Mouse (Mus musculus): Measurements from ENCODE around the gene Zbtb16. TPM values are rescaled to one million over a fixed set of nuclear protein-coding genes. Genes with fewer than 3 reads are reported as not detected.

Gene Zbtb16
- total and polyA plus RNA-seq, 3 experiments: 0.04 to 0.72 TPM; not detected in 1

DNA sequence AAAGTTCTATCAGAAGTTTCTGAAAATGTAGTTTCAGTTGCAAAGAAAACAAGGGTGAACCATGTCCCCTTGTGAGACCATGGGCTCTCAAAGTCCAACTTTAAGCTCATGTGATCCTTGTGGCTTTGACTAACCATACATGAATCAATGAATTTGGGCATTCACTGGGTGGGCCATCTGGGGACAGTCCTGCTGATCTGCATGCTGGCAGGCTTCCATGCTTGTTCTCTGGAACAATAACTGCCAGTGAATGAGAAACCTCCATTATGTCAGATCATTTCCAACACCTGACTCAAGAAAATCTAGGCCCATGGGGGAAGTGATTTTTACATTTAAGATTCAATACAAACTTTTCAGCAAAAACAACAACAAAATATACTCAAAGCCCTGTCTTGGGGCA lies 70.1 kb downstream of the Zbtb16 start:
- H3K9ac ChIP-seq (ENCODE audit: control insufficient read depth, low read depth, low read length, poor library complexity, severe bottlenecking): no peak overlapping the region
- no peaks in the 10 kb centered on the region for H3K4me1 ChIP-seq (ENCODE audit: control insufficient read depth in 1 of 2, insufficient read depth in 2 of 2, low read length in 2 of 2)
- H3K36me3 ChIP-seq (ENCODE audit: control insufficient read depth in 1 of 2, insufficient read depth in 2 of 2, low read length in 2 of 2): no peaks in the 10 kb centered on the region
- H3K9me3 ChIP-seq (replicated peaks; ENCODE audit: insufficient read depth, low read length): no peaks in the 10 kb centered on the region
- no peak overlapping the region for H3K27ac ChIP-seq (ENCODE audit: control insufficient read depth, low read depth, low read length)
- H3K4me3 ChIP-seq (ENCODE audit: control insufficient read depth in 1 of 2, insufficient read depth in 1 of 2, low read depth in 2 of 2, low read length in 2 of 2): no peak overlapping the region
- no peak for DNase-seq (ENCODE audit: low read depth, low spot score)
- no peaks in the 10 kb centered on the region for H3K79me2 ChIP-seq (ENCODE audit: control insufficient read depth, insufficient read depth, low read length, poor library complexity)
- TF ChIP-seq TAL1 (IDR thresholded peaks at IDR 0.05; ENCODE audit: low read length): no peak
- no peak for TF ChIP-seq UBTF (IDR thresholded peaks at IDR 0.05; ENCODE audit: borderline replicate concordance, insufficient read depth, low read depth, low read length)
- TF ChIP-seq NRF1 (IDR thresholded peaks at IDR 0.05; ENCODE audit: insufficient read depth, low read depth, low read length, poor library complexity, severe bottlenecking): no peak
- H3K27me3 ChIP-seq (ENCODE audit: control insufficient read depth in 1 of 2, insufficient read depth in 2 of 2, low read length in 2 of 2): no peaks in the 10 kb centered on the region

DNA sequence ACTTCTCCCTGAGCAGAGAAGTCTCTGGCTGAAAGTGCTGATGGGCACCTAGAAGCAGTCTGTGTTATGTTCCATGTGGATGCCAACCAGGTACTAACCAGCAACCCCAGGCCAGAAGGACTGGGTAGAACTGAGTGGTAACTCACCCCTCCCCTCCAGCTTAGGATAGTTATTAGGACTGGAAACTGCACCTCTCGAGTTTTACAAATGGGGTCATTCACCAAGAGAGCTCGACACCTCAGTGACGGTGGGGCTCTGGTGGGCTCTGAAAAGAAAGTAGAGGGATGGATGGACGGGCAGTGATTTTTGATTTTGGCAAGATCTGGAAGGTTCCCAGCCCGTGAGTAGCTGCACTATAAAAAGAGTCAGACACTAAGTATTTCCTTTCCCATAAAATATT lies 71.7 kb downstream of the Zbtb16 start:
- H3K4me1 ChIP-seq (ENCODE audit: control insufficient read depth in 1 of 2, insufficient read depth in 2 of 2, low read length in 2 of 2): no peaks in the 10 kb centered on the region

DNA sequence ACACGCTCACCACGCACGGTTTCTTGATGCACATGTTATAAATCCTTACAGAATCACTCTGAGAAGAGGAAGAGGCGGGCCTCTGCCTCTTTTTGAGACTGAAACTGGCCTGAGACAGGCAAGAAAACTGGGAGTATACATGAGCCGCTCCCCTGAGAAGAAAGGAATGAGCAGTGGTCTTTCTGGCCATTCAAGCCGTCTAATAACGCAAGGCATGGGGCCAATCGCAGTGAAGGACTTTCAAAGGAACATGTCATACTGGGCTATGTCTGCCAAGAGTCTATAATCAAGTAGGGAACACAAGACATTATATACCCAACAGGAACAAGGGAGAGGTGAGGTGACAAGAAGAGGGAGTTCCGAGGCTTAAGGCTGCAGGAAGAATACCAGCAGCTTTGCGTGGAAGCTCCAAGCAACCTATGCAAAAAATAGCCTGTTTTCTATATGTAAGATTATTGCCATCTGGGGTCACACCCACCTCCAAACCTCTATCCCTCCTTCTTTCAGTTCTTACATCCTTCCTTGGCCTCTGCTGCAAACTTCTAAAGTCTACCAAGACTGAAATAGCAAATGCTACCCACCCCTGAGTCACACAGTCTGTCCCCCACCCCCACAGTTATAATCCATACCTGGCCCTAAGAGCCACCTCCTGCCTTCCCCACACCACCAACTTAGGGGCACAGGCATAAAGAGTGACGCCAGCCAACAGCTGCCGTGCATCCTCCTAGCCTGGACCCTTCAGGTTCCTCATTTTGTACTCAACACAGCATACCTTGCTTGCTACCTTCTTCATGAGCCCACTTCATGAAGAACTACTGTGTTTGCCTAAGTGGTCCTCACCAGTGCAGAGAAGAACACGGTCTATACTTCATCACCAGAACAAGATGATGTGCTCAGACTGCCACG lies 74.0 kb downstream of the Zbtb16 start:
- Histone ChIP-seq H3K79me2 (ENCODE audit: control insufficient read depth, insufficient read depth, low read length, poor library complexity) (no peaks in the 10 kb centered on the region), H3K27me3 (ENCODE audit: control insufficient read depth in 1 of 2, insufficient read depth in 2 of 2, low read length in 2 of 2) (no peaks in the 10 kb centered on the region), H3K9me3 (replicated peaks; ENCODE audit: insufficient read depth, low read length) (no peaks in the 10 kb centered on the region), H3K27ac (ENCODE audit: control insufficient read depth, low read depth, low read length) (no peak overlapping the region), H3K36me3 (ENCODE audit: control insufficient read depth in 1 of 2, insufficient read depth in 2 of 2, low read length in 2 of 2) (no peaks in the 10 kb centered on the region), H3K4me1 (ENCODE audit: control insufficient read depth in 1 of 2, insufficient read depth in 2 of 2, low read length in 2 of 2) (no peaks in the 10 kb centered on the region), H3K9ac (ENCODE audit: control insufficient read depth, low read depth, low read length, poor library complexity, severe bottlenecking) (no peak overlapping the region), H3K4me3 (ENCODE audit: control insufficient read depth in 1 of 2, insufficient read depth in 1 of 2, low read depth in 2 of 2, low read length in 2 of 2) (no peak overlapping the region)
- no peak for TF ChIP-seq ZKSCAN1 (IDR thresholded peaks at IDR 0.05; ENCODE audit: low read depth, low read length)
- TF ChIP-seq MAZ (IDR thresholded peaks at IDR 0.05; ENCODE audit: low read depth, low read length): no peak
- TF ChIP-seq POLR2AphosphoS5 (IDR thresholded peaks at IDR 0.05; ENCODE audit: borderline replicate concordance, low read depth, low read length): no peak
- no peak for TF ChIP-seq EP300 (IDR thresholded peaks at IDR 0.05; ENCODE audit: low read depth in 1 of 2, low read length in 2 of 2)
- TF ChIP-seq MYB (IDR thresholded peaks at IDR 0.05; ENCODE audit: low read depth, low read length): no peak
- no peak for TF ChIP-seq MAX (IDR thresholded peaks at IDR 0.05; ENCODE audit: low read length)
- TF ChIP-seq GATA1 (IDR thresholded peaks at IDR 0.05; ENCODE audit: low read depth, low read length): no peak
- TF ChIP-seq GABPA (IDR thresholded peaks at IDR 0.05; ENCODE audit: low read depth, low read length): no peak
- no peak for TF ChIP-seq SMC3 (IDR thresholded peaks at IDR 0.05; ENCODE audit: low read depth, low read length)
- no peak for TF ChIP-seq RCOR1 (IDR thresholded peaks at IDR 0.05; ENCODE audit: low read depth, low read length)
- no peak for TF ChIP-seq USF2 (IDR thresholded peaks at IDR 0.05; ENCODE audit: borderline replicate concordance in 1 of 2, insufficient read depth in 1 of 2, low read depth in 1 of 2, low read length in 2 of 2)
- no peak for TF ChIP-seq NRF1 (IDR thresholded peaks at IDR 0.05; ENCODE audit: insufficient read depth, low read depth, low read length, poor library complexity, severe bottlenecking)
- no peak for DNase-seq (ENCODE audit: low read depth, low spot score)

More for the DNA sequence above, 71.7 kb downstream of the Zbtb16 start:
- Histone ChIP-seq H3K9ac (ENCODE audit: control insufficient read depth, low read depth, low read length, poor library complexity, severe bottlenecking) (no peak overlapping the region), H3K4me3 (ENCODE audit: control insufficient read depth in 1 of 2, insufficient read depth in 1 of 2, low read depth in 2 of 2, low read length in 2 of 2) (no peak overlapping the region), H3K27me3 (ENCODE audit: control insufficient read depth in 1 of 2, insufficient read depth in 2 of 2, low read length in 2 of 2) (no peaks in the 10 kb centered on the region), H3K9me3 (replicated peaks; ENCODE audit: insufficient read depth, low read length) (no peaks in the 10 kb centered on the region), H3K36me3 (ENCODE audit: control insufficient read depth in 1 of 2, insufficient read depth in 2 of 2, low read length in 2 of 2) (no peaks in the 10 kb centered on the region), H3K27ac (ENCODE audit: control insufficient read depth, low read depth, low read length) (no peak overlapping the region), H3K79me2 (ENCODE audit: control insufficient read depth, insufficient read depth, low read length, poor library complexity) (no peaks in the 10 kb centered on the region)
- DNase-seq (ENCODE audit: low read depth, low spot score): no peak
- TF ChIP-seq MYC (IDR thresholded peaks at IDR 0.05; ENCODE audit: low read depth, low read length): no peak
- TF ChIP-seq CHD1 (IDR thresholded peaks at IDR 0.05; ENCODE audit: low read depth, low read length): no peak
- TF ChIP-seq ZNF384 (IDR thresholded peaks at IDR 0.05; ENCODE audit: low read depth, low read length): no peak
- TF ChIP-seq RAD21 (IDR thresholded peaks at IDR 0.05; ENCODE audit: low read depth, low read length): no peak
- no peak for TF ChIP-seq NRF1 (IDR thresholded peaks at IDR 0.05; ENCODE audit: insufficient read depth, low read depth, low read length, poor library complexity, severe bottlenecking)
- TF ChIP-seq EP300 (IDR thresholded peaks at IDR 0.05; ENCODE audit: low read depth in 1 of 2, low read length in 2 of 2): no peak
- TF ChIP-seq USF2 (IDR thresholded peaks at IDR 0.05; ENCODE audit: borderline replicate concordance in 1 of 2, insufficient read depth in 1 of 2, low read depth in 1 of 2, low read length in 2 of 2): no peak
- TF ChIP-seq SIN3A (IDR thresholded peaks at IDR 0.05; ENCODE audit: low read length): no peak
- TF ChIP-seq MAFK (IDR thresholded peaks at IDR 0.05; ENCODE audit: borderline replicate concordance, low read depth, low read length): no peak
- TF ChIP-seq MEF2A (IDR thresholded peaks at IDR 0.05; ENCODE audit: extremely low read depth, insufficient replicate concordance, low read depth, low read length, poor library complexity, severe bottlenecking): no peak
- no peak for TF ChIP-seq TBP (IDR thresholded peaks at IDR 0.05; ENCODE audit: low read depth, low read length)
- no peak for TF ChIP-seq TAL1 (IDR thresholded peaks at IDR 0.05; ENCODE audit: low read length)
- TF ChIP-seq ZKSCAN1 (IDR thresholded peaks at IDR 0.05; ENCODE audit: low read depth, low read length): no peak
- no peak for TF ChIP-seq POLR2AphosphoS2 (IDR thresholded peaks at IDR 0.05; ENCODE audit: low read length)
- no peak for TF ChIP-seq E2F4 (IDR thresholded peaks at IDR 0.05; ENCODE audit: borderline replicate concordance, low read depth, low read length)
- TF ChIP-seq MXI1 (IDR thresholded peaks at IDR 0.05; ENCODE audit: low read depth, low read length): no peak
- TF ChIP-seq SMC3 (IDR thresholded peaks at IDR 0.05; ENCODE audit: low read depth, low read length): no peak
